Mouse (Mus musculus): ENCODE measurements at regions not wholly inside any gene's neighbourhood (a gene's known extent, or its start where the extent isn't known, plus 50 kb on each side); places are given as distances from the start of the nearest gene placed in this dataset.

DNA sequence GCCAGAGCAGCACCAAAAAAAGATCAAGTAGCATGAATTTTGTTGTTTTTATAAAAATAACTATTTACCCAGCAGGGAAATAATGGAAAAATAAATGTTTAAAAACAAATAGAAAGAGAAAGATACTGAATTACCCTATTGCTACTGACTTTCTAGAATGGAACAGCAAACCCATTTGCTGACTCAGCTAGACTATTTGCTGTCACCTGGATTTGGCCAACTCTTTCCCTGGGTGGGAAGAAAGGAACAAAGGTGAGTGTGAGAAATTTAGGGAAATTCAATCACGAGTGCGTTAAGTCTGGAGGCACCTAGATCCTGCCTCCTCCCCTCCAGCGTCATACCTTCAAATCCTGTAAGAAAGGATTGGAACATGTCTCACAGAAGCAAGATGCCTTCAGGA is 110.2 kb downstream of the Tmsb4x start:
- in situ Hi-C loops (cut with MboI), result no loop called here

DNA sequence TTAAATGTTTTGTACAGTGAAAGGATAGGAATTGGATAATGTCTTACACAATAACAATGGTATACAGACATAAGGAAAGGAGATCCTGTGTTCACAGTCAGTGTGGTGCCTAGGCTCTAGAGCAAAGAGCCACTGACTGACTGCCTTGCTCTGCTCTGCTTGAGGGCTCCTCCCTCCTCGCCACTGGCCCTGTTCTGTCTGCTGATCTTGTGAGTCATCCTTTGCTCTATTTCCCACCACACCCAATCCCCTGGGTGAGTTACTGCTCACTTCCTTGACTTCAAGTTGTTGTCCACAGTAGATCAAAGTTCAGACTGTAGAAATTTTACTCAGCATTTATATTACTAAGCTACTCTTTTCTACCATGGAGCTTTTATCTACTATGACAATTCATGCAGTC is 117.3 kb downstream of the Tmsb4x start:
- in situ Hi-C loops (cut with MboI), result no loop called here

DNA sequence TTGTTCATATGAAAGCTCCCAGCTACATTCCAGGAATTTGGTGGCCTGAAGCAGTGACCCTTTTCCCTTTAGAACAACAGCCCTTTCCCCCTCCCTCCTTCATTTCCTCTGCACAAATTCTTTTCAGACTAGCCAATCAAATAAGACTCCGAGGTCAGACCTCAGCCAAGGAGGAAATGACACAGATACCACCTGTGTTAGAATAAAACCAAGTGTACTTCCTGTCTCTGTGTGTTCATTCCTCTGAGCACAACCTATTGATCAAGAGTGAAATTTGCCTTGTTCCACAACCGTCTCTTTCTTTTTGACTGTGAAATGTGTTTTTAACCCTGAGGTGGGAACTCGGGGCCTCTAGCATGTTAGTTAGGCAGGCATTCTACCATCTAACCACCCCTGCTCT is 120.2 kb downstream of the Tmsb4x start:
- in situ Hi-C loops (cut with MboI), result loop anchor here (10.0 kb wide), 1 partner anchor 74 kb away; no protein-coding TSS in a partner anchor

DNA sequence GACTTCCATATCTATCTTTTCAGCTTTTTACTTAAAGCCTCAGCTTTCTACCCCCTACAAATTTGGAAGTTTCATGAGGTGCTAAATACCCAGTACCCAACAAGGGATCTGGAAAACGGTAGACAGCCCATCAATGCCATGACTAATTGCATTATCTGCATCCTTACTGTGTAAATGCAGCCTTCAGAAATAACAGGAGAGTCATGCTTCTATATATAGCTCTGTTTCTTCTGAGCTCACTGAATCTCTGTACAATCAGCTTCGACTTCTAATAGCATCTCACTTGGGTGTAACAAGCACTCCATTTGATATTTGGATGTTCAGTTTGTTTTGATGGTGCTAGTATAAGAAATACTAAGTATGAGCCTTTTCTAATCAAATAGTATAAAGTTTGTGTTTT is 120.7 kb downstream of the Tmsb4x start:
- in situ Hi-C loops (cut with MboI), result loop anchor here (10.0 kb wide), 1 partner anchor 74 kb away; no protein-coding TSS in a partner anchor

DNA sequence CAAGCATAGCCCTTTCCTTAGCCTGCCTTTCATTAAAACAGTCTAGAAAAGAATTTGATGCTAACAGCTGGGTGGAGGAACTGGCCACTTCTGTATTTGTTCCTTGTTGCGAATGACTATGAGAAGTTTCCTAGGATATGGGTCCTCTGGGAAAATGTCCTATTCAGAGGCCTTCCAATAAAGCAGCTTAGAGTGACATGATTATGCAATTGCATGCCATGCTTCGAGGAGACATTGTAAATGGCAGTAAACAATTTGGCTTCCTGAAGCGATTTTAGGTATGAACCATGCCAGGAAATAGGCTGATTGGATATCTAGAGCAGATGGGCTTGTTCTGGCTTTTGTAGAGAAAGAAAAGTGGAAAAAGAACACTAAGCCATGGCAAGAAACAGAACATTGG is 128.3 kb downstream of the Tmsb4x start:
- in situ Hi-C loops (cut with MboI), result loop anchor here (10.0 kb wide), 1 partner anchor 66 kb away; no protein-coding TSS in a partner anchor

DNA sequence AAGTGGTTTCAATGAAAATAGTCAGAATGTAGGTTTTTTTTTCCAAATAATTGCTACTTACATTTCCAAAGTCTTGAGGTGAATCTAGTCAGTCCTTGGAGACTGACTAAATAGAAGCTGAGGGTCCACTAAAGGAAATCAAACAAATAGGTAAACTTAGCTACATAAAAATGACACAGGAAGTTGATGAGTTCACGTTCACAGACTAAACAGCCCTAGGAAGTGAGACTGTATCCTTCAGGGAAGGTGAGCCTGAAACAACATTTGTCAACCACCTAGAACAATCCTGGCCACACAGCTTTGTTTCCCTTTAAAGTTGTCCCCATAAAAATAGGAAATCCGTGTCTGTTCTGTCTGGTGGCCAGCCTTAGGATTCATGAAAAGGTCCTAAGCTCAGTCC is 140.0 kb downstream of the Tmsb4x start:
- in situ Hi-C loops (cut with MboI), result no loop called here

DNA sequence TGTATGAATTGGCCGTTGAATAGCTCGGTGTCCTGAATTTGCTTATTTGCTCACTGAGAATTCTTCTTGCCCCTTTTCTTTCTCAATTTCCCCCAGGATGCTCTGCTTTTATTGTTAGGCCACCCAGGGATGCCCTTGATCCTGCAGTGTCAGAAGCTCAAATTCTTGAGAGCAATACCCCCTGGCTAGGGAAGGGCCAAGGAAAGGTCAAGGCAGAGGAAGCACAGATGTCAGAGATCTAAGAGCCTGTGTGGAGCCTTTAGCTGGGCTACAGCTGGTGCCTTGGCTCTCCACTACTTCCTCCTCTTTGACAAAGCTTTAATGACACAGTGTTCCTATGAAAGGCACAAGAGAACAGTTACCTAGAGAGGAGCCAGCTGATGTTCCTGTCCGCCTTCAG is 141.2 kb downstream of the Tmsb4x start:
- in situ Hi-C loops (cut with MboI), result no loop called here

DNA sequence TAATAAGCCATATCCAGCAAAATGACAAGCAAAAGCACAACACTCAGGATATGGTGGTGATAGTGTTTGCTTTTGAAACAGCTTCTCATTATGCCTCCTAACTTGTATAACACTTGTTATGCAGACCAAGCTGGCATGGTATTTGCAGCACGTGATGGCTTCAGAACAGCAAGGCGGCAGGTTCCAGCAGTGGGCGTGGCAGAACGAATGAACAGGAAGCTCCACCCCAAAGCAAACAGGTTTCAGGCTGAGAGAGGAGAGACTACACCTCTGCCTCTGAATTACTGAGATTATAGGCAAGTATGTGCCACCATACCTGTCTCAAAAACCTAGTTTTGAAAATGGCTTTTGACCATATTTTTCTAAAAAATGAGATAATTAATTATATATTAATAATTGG is 145.2 kb downstream of the Tmsb4x start:
- in situ Hi-C loops (cut with MboI), result no loop called here

DNA sequence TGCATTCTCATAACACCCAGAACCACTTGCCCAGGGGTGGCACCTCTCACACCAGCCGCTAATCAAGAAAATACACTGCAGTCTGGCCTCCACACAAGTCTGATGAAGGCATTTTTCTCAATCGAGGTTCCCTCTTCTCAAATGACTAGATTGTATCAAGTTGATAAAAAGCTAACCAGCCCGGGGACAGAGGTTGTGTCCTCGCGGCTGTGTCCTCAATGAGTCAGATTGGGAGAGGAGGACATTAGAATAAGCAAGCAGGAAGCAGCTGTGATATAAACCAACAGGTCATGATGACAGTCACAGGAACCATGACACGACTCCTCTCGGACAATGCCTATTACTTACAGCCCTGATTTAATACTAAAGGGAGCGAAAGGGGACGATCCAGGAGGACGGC is 156.7 kb downstream of the Tmsb4x start:
- in situ Hi-C loops (cut with MboI), result no loop called here

DNA sequence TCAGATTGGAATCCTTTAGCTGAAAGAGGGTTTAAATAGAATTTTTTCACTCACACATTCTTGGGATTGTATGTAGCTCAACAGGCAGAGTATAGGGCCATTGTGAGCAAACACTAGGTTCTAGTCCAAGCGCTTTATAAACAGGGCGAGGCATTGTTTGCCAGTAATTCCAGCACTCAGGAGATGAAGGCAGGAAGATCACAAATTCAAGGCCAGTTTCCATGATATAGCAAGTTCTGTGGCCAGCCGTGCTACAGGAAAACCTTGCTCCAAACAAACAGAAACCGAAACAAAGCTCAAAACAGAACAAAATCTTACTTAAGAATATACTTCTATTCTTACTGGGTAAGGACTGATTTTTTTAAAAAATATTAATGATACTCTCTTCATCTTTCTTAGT is 159.0 kb downstream of the Tmsb4x start:
- in situ Hi-C loops (cut with MboI), result no loop called here

DNA sequence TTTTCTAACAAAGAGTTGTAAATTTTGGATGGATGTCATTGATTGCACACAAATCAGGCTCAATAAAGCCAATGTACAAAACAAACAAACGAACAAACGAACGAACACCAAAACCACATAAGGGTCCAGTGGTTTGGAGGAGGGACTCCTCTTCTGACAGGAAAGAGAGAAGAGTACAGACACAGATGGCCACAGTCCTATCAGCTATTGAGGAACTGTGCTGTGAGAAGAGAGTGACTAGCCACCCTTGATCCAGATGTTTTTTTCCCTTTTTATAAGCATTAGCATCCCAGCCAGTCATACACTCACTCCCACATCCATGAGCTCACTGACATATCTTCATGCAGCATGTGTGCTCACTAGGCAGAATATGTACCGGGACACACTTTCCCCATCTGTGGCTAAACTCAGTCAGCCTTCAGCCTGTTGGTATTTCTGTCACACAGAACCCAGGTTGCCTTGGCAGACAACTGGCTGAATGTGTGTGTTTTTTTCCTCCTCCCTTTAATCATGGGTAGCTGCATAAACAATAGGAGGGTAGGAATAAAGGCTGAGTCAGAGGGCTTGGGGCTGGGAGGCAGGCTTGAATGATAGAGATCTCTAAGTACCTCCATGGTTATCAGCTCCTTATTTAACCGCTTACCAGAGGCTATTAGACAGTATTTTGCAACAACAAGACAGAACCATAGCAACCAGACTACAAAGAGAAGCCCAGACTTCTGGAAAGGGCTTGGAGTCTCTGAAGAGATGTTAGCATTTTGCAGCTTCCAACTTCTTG is 159.7 kb downstream of the Tmsb4x start:
- in situ Hi-C loops (cut with MboI), result no loop called here

DNA sequence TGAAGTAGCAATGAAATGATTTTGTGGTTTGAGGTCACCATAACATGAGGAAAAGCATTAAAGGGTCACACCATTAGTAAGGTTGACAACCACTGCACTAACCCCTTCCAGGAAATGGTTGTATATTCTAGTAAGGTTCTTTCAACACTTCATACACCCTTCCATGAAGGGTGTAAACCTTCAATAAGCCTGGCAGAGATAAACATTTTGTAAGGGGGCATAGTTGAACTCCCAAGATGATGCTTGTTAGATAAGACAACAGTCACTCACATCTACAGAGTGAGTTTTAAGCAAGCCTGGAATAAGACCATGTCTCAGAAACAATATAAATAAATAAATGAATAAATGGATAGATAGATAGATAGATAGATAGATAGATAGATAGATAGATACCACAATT is 171.1 kb downstream of the Tmsb4x start:
- in situ Hi-C loops (cut with MboI), result no loop called here

DNA sequence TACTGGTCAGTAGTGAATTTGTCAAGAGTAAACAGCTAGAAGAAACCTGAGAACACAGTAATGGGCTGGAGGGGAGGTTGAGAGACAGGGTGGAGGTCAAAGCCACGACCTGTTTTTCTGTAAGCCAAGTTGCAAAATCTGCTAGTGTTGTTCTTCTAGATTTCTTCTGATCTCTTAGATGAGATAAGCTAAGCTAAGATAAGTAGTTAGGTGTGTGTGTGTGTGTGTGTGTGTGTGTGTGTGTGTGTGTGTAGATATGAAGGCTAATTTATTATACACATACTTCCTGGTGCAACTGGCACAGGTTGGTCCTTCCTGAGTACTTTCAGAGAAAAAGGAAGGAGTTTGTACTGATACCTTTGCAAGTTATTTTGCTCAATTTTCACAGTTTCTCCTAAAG is 172.8 kb downstream of the Tmsb4x start:
- in situ Hi-C loops (cut with MboI), result no loop called here

DNA sequence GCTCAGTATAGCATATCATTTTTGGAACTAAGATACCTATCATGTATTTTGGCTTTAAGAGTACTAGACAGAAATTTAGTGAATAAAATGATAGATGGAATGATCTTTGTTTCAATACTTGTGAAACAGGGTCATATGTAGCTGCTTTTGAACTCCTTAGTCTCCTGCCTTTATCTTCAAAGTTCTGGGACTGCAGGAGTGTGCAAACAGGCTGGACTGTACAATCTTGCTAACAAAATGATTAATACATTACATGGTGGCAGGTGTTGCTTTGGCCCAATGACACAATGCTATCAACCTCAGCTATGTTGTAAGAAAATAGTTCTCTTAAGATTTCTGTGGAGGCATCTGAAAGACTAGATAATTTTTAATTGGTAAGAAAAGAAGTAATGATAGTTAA is 173.5 kb downstream of the Tmsb4x start:
- in situ Hi-C loops (cut with MboI), result no loop called here

DNA sequence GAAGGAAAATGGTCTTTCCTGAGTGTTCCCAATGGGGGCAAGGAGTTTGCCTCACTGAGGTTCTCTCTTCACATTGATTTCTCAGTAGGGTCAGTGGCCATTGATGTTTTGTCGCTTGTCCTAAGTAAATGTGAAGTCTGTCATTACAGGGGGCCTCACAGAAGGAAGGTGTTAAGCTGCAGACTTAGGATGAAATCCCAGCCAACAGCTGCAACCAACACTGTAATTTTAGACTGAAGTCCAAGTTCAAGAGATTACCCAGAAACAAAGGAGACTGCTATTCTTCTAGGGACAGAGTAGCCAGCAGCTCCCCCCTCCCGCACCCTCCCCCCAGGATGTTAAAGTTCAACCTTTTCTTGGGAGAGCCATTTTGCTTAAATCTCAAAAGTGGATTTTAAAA is 176.0 kb downstream of the Tmsb4x start:
- in situ Hi-C loops (cut with MboI), result no loop called here

DNA sequence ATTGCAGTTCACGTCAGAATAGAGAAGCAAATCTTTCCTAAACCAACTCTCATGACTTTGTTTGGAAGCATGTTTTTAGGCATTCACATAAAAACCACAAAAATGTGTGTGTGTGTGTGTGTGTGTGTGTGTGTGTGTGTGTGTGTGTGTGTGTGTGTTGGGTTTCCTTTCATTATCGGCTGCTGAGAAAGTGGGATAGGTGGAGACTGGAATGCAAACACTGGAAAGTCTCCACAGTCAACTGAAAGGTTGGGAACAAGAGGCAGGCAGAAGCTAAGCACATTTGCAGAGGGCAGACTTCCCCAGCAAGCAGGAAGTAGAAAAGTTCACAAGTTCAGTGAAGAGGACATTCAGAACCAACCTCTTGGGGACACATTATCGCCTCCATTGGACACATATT is 176.5 kb downstream of the Tmsb4x start:
- in situ Hi-C loops (cut with MboI), result no loop called here

DNA sequence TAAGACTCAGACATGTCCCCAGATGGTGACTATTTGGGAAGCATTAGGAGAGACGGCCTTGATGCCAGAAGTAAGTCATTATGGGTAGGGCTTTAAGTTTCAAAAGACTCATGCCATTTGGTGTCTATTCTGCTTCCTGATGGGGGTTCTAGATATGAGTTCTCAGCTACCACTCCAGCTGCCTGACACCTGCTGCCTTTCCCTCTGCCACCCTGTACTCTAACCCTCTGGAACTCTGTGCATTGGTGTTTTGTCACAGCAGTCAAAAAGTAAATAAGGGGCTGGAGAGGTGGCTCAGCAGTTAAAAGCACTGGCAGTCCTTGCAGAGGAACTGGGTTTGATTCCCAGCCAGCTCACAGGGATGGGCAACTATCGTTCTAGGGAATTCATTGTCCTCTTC is 177.6 kb downstream of the Tmsb4x start:
- in situ Hi-C loops (cut with MboI), result no loop called here

DNA sequence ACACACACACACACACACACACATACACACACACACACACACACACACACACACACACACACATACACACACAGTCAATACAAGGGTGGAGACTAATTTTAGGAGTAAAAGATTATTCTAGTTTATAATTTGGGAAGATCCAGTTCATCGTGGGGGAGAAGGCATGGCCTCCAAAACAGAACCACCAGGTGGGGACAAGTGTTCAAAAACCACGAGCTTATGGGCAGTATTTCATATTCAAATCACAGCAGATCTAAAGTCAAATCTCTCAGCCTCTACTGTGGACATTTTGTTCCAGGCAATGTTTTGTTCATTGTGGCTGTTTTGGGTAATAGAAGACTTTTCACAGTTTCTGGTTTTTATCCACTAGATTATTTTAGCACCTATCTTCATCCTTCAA is 193.5 kb downstream of the Tmsb4x start:
- in situ Hi-C loops (cut with MboI), result loop anchor here (10.0 kb wide), 2 partner anchors 69 to 351 kb away; no protein-coding TSS in a partner anchor

DNA sequence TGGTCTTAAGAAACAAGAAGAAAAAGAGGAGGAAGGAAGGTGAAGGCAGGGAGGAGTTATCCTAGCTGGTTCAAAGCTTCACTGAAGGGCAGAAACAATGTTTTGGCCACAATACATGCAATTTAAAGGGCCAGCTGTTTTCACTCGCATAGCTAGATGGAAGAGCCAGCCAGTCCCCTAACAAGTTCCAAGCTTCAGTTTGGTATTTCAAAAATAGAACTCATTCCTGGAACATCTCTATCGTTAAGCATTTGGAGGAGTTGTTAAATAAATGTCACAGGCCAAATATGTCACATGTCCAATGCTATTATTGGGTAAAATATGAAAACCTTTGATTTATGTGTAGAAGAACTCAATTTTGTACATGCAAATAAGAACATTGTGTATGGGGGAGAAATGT is 194.8 kb downstream of the Tmsb4x start:
- in situ Hi-C loops (cut with MboI), result loop anchor here (10.0 kb wide), 2 partner anchors 70 to 350 kb away; no protein-coding TSS in a partner anchor

DNA sequence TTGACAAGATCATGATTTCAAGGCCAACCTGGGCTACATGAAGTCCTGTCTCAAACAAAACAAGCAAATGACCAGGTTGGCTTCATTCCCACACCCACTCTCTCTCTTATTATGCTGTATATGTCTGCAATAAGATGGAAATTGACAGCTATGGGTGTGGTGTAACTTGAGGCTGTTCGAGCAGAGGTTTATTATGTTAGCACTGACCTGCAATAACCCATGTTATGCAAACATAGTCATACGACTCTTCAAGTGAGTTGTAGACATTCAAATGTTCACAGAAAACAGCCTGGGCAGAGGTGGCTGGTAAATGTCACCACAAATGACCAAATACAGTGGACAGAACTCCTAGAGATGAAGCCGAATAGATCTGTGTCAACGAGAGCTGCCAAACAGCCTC is 196.2 kb downstream of the Tmsb4x start:
- in situ Hi-C loops (cut with MboI), result loop anchor here (10.0 kb wide), 2 partner anchors 72 to 348 kb away; no protein-coding TSS in a partner anchor

DNA sequence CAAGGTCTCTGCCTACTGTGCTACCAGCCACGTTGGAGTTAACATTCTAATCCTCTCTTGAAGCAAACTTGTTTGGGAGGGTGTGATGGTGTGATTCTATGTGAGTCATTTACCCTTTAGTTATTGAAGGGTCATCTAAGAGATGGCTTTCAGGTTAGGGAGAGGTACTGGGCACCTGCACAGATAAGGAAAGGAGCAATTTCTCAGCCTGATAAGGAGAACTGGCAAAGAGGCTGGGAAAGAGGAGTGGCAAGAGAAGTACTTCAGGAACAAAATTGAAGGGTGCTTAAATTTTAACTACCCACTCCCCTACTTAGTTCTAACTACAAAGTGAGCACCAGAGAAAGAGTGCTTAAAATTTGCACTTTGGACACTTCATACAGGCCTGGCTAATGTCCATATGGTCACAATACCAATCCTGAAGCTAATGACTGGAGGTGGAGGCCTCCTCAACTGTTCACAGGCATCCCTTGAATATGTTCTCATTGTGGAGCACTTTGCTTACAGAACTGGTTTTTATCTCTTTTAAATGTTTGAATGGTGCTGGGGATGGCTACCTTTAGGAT is 197.1 kb downstream of the Tmsb4x start:
- in situ Hi-C loops (cut with MboI), result loop anchor here (10.0 kb wide), 2 partner anchors 73 to 347 kb away; no protein-coding TSS in a partner anchor

DNA sequence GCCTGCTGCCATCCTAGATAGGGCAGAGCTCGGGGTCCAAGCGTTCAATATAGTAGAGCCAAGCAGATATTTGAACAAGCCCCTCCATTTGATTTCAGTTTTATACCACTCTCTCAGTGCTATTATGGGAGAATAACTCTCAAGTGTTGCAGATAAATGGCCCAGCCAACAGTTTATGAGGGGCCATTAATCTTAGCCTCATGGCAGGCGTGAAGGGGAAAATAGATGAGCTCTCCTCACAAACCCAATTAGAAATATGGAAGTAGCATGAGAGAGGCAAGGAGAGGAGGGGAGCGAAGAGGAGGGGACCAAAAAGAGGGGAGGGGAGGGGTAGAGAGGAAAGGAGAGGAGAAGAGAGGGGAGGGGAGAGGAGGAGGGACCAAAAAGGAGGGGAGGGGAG is 213.3 kb downstream of the Tmsb4x start:
- in situ Hi-C loops (cut with MboI), result no loop called here

DNA sequence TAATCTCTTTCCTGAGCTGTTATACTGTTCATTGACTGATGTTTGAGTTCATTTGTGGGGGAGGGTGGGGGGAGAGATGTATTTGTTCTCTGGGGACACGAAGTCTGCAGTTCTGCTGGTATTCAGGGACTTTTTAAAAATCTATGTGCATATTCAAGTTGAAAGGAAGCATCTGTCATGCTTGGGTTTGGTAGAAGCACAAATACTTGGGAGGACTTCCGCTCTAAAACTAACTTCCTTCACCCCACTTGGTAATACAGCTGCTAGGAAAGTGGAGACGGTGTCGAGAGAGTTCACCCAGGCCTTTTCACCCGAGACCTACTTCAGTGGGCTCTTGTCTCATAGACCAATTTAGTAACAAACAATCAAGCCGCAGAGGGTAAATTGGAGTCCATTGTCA is 228.1 kb downstream of the Tmsb4x start:
- in situ Hi-C loops (cut with MboI), result no loop called here
